Comparison of ENCODE assay signal across 11 mouse cellular contexts in the genomic region with DNA sequence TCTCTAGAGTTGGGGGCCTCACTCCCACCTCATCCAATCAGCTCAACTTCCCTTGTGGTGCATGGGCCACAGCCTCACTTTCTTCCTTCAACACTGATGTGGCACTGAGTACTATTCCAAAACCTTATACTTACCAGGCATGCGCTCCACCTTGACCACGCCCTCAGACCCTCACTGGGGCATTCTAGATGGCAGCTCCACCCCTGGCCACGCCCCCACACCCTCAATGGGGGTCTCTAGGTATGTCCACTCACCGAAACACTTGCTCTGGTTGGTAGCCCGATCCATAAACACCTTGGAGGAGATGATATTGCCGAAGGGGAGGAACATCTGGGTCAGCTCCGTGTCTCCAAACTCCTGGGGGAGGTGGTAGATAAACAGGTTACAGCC. TPM values are rescaled to one million over a fixed set of nuclear protein-coding genes. Genes with fewer than 3 reads are reported as not detected.
A peak's percentile ranks its signal among the peaks of the same experiment; 100 is the strongest.
DNase-seq lines count a peak whose midpoint lies in the region; ATAC-seq and TF ChIP-seq lines count a peak whose summit lies in the region.
"Had no signal": no experiment of that assay in that cellular context is flagged by ENCODE, and none has a peak within 500 bp of the region (broad histone marks: within the 10 kb centered on the region; RNA-seq: fewer than 3 reads in every experiment).

No protein-coding gene starts in this region.

- no peak overlapping the region for H3K27ac ChIP-seq in intestine, embryonic 16.5 days (ENCODE audit: low read length)
- H3K27ac ChIP-seq in stomach, postnatal 0 days (replicated peaks) = no peak overlapping the region
- H3K27ac ChIP-seq: hindbrain, postnatal 0 days; liver, embryonic 14.5 days; neural tube, embryonic 12.5 days had no signal

- H3K36me3 ChIP-seq in megakaryocyte, embryonic 14.5 days (replicated peaks; ENCODE audit: low read length) = no peaks in the 10 kb centered on the region
- H3K36me3 ChIP-seq in intestine, embryonic 16.5 days (ENCODE audit: control insufficient read depth, insufficient read depth, low read length) = no peaks in the 10 kb centered on the region
- H3K36me3 ChIP-seq in stomach, postnatal 0 days (ENCODE audit: control insufficient read depth, insufficient read depth, low read length) = no peaks in the 10 kb centered on the region
- H3K36me3 ChIP-seq: heart, embryonic 12.5 days had no signal

- TF ChIP-seq CTCF in stomach, postnatal 0 days (IDR thresholded peaks at IDR 0.05; ENCODE audit: low read depth) = no peak

- DNase-seq in heart, postnatal 4 days = peak; percentile 3
- DNase-seq in heart, postnatal 36 days = no peak
- peak; percentile 16 for DNase-seq in stomach, postnatal 0 days (ENCODE audit: low spot score)
- no peak for DNase-seq in frontal cortex, postnatal 36 days (ENCODE audit: low spot score in 2 of 2)

- H3K9ac ChIP-seq in intestine, embryonic 16.5 days (ENCODE audit: low read depth, low read length) = no peak overlapping the region
- no peak overlapping the region for H3K9ac ChIP-seq in stomach, postnatal 0 days (ENCODE audit: low read length)
- H3K9ac ChIP-seq: heart, embryonic 12.5 days; liver, embryonic 14.5 days; neural tube, embryonic 12.5 days had no signal

- intact Hi-C loops in heart, postnatal 36 days (cut with DNase I) = no loop called here

- 0 out of 2 replicates have a peak, but pooled peaks cover 5% of the 10 kb centered on the region for H3K9me3 ChIP-seq in megakaryocyte, embryonic 14.5 days
- H3K9me3 ChIP-seq in intestine, embryonic 16.5 days (ENCODE audit: control insufficient read depth, low read length) = no peaks in the 10 kb centered on the region
- no peaks in the 10 kb centered on the region for H3K9me3 ChIP-seq in stomach, postnatal 0 days (ENCODE audit: control insufficient read depth, low read length)
- H3K9me3 ChIP-seq: heart, embryonic 12.5 days; neural tube, embryonic 12.5 days had no signal

- peaks cover 81% of the 10 kb centered on the region for H3K27me3 ChIP-seq in megakaryocyte, embryonic 14.5 days (replicated peaks)
- peaks cover 61% of the 10 kb centered on the region for H3K27me3 ChIP-seq in intestine, embryonic 16.5 days (replicated peaks; ENCODE audit: control insufficient read depth, insufficient read depth, low read length)
- peaks cover 7% of the 10 kb centered on the region for H3K27me3 ChIP-seq in stomach, postnatal 0 days (ENCODE audit: control insufficient read depth, insufficient read depth, low read length)

- 37% methylated on average over 7 of the region's 7 CpGs for WGBS in intestine, embryonic 16.5 days
- 34% methylated on average over 7 of the region's 7 CpGs for WGBS in stomach, postnatal 0 days

- H3K4me2 ChIP-seq in intestine, embryonic 16.5 days (ENCODE audit: low read depth, low read length) = peak overlapping the region; percentile 46; the same call in 1 of the 2 replicates
- H3K4me2 ChIP-seq in stomach, postnatal 0 days (replicated peaks; ENCODE audit: low read depth) = 0 out of 2 replicates have a peak overlapping the region, but pooled peaks have one; percentile 14
- H3K4me2 ChIP-seq: heart, embryonic 12.5 days; neural tube, embryonic 12.5 days had no signal

- H3K4me3 ChIP-seq in megakaryocyte, embryonic 14.5 days (replicated peaks) = peak overlapping the region; percentile 82
- H3K4me3 ChIP-seq in intestine, embryonic 16.5 days (ENCODE audit: low read length) = peak overlapping the region; percentile 25
- no peak overlapping the region for H3K4me3 ChIP-seq in stomach, postnatal 0 days (ENCODE audit: low read depth, low read length)
- H3K4me3 ChIP-seq: heart, embryonic 12.5 days; neural tube, embryonic 12.5 days had no signal

- H3K4me1 ChIP-seq in megakaryocyte, embryonic 14.5 days = peaks cover 69% of the 10 kb centered on the region
- H3K4me1 ChIP-seq in intestine, embryonic 16.5 days (ENCODE audit: control insufficient read depth, insufficient read depth, low read length) = peaks cover 10% of the 10 kb centered on the region
- 0 out of 2 replicates have a peak, but pooled peaks cover 3% of the 10 kb centered on the region for H3K4me1 ChIP-seq in stomach, postnatal 0 days (replicated peaks; ENCODE audit: control insufficient read depth, insufficient read depth)

- ATAC-seq in megakaryocyte, adult 5-6 weeks (ENCODE audit: poor library complexity, severe bottlenecking) = no peak
- ATAC-seq in intestine, embryonic 16.5 days = no peak
- no peak for ATAC-seq in stomach, postnatal 0 days (ENCODE audit: low FRiP score, low TSS enrichment)
- ATAC-seq: hindbrain, postnatal 0 days had no signal

- no peak for TF ChIP-seq EP300 in stomach, postnatal 0 days (optimal IDR thresholded peaks at IDR 0.05)

RNA-seq across cellular contexts. Expression of a gene that starts 7.0 kb away (rescaled TPM):
- total RNA-seq in heart, postnatal 4 days (2021) = 100 to 1,000 TPM; 125 to 130 TPM
- 100 to 1,000 TPM; 115 to 133 TPM for total RNA-seq in heart, postnatal 36 days (2021)
- polyA plus RNA-seq in megakaryocyte, embryonic 14.5 days (2012; ENCODE audit: insufficient read depth, low replicate concordance) = 184 and 257 TPM in 2 replicates
- total RNA-seq in megakaryocyte, adult 5-6 weeks (2015) = 51.4 and 54.5 TPM in 2 replicates
- total RNA-seq in megakaryocyte, adult 5-6 weeks (2017) = 6.2 and 8.6 TPM in 2 replicates
- polyA plus RNA-seq in intestine, embryonic 16.5 days (2015; fragmentation: Nextera tagmentation; extraction: Ambion mirVana) = 49.8 and 55.8 TPM in 2 replicates
- polyA plus RNA-seq in stomach, postnatal 0 days (2015; fragmentation: Nextera tagmentation; extraction: Ambion mirVana) = 40.4 and 42.4 TPM in 2 replicates

RNA-seq across cellular contexts. Expression of a gene that starts 20.1 kb away (rescaled TPM):
- under 1 TPM; 0.09 to 0.33 TPM for total RNA-seq in heart, postnatal 4 days (2021)
- total RNA-seq in heart, postnatal 36 days (2021) = under 1 TPM in 1 of 2 experiments, not detected in 1; 0.24 TPM
- polyA plus RNA-seq in megakaryocyte, embryonic 14.5 days (2012; ENCODE audit: insufficient read depth, low replicate concordance) = 1.3 and 3.3 TPM in 2 replicates
- total RNA-seq in megakaryocyte, adult 5-6 weeks (2015) = not detected in 2 replicates
- total RNA-seq in megakaryocyte, adult 5-6 weeks (2017) = 0.24 TPM in 1 of 2 replicates, not detected in the other
- polyA plus RNA-seq in intestine, embryonic 16.5 days (2015; fragmentation: Nextera tagmentation; extraction: Ambion mirVana) = 1.4 and 1.5 TPM in 2 replicates
- 0.62 TPM in 2 replicates for polyA plus RNA-seq in stomach, postnatal 0 days (2015; fragmentation: Nextera tagmentation; extraction: Ambion mirVana)

RNA-seq across cellular contexts. Expression of a gene that starts 33.8 kb away (rescaled TPM):
- total RNA-seq in heart, postnatal 4 days (2021) = 10 to 100 TPM; 57.1 to 62.3 TPM
- 10 to 100 TPM; 61.9 to 63.9 TPM for total RNA-seq in heart, postnatal 36 days (2021)
- polyA plus RNA-seq in megakaryocyte, embryonic 14.5 days (2012; ENCODE audit: insufficient read depth, low replicate concordance) = 145 and 508 TPM in 2 replicates
- 55.8 and 62.8 TPM in 2 replicates for total RNA-seq in megakaryocyte, adult 5-6 weeks (2015)
- total RNA-seq in megakaryocyte, adult 5-6 weeks (2017) = 72.4 and 76.3 TPM in 2 replicates
- polyA plus RNA-seq in intestine, embryonic 16.5 days (2015; fragmentation: Nextera tagmentation; extraction: Ambion mirVana) = 126 and 137 TPM in 2 replicates
- polyA plus RNA-seq in stomach, postnatal 0 days (2015; fragmentation: Nextera tagmentation; extraction: Ambion mirVana) = 37.0 and 38.3 TPM in 2 replicates

RNA-seq across cellular contexts. Expression of a gene that starts 37.5 kb away (rescaled TPM):
- total RNA-seq in heart, postnatal 4 days (2021) = under 1 TPM; 0.50 to 0.57 TPM
- 1 to 10 TPM in 1 of 2 experiments, under 1 TPM in 1; 0.61 to 1.3 TPM for total RNA-seq in heart, postnatal 36 days (2021)
- polyA plus RNA-seq in megakaryocyte, embryonic 14.5 days (2012; ENCODE audit: insufficient read depth, low replicate concordance) = 7.4 and 9.1 TPM in 2 replicates
- total RNA-seq in megakaryocyte, adult 5-6 weeks (2015) = 22.8 and 23.9 TPM in 2 replicates
- total RNA-seq in megakaryocyte, adult 5-6 weeks (2017) = 28.1 and 29.3 TPM in 2 replicates
- polyA plus RNA-seq in intestine, embryonic 16.5 days (2015; fragmentation: Nextera tagmentation; extraction: Ambion mirVana) = 0.86 and 0.99 TPM in 2 replicates
- 1.0 and 1.5 TPM in 2 replicates for polyA plus RNA-seq in stomach, postnatal 0 days (2015; fragmentation: Nextera tagmentation; extraction: Ambion mirVana)

Comparison
In these comparisons a context has a peak if more than half of its experiments do, and no peak if none do; other contexts are left out.
1. DNase-seq: peak in heart, postnatal 4 days (single experiment) and stomach, postnatal 0 days (single experiment); none in heart, postnatal 36 days (0 of 2) and frontal cortex, postnatal 36 days (0 of 2).